Comparison of ENCODE assay signal across 9 mouse cellular contexts in genomic region chr16:58299495-58299894, GRCm38 (mm10).
DNase-seq lines count a peak whose midpoint lies in the region; ATAC-seq and TF ChIP-seq lines count a peak whose summit lies in the region.
"Had no signal": no experiment of that assay in that cellular context is flagged by ENCODE, and none has a peak within 500 bp of the region (broad histone marks: within the 10 kb centered on the region; RNA-seq: fewer than 3 reads in every experiment).

No protein-coding gene starts in this region.

- peak; percentile 6 for DNase-seq in CD4-positive, CD25-positive, alpha-beta regulatory T cell, adult 2 months (ENCODE audit: low read depth, low spot score)
- DNase-seq in adrenal gland, postnatal 14 days: peak; percentile 60
- peak; percentile 39 to 40 for DNase-seq in heart, adult 2 months
- DNase-seq in kidney, adult 9 months: peak; percentile 54
- DNase-seq in limb, embryonic 11.5 days (ENCODE audit: low spot score): peak; percentile 73
- DNase-seq in midbrain, embryonic 14.5 days: peak; percentile 86
- peak; percentile 59 for DNase-seq in telencephalon, adult 2 months (ENCODE audit: low read depth, low spot score)

- no peaks in the 10 kb centered on the region for H3K79me2 ChIP-seq in heart, adult 2 months (replicated peaks; ENCODE audit: control insufficient read depth, insufficient read depth, low read length)

- H3K4me2 ChIP-seq in embryonic facial prominence, embryonic 12.5 days (replicated peaks): no peak overlapping the region
- no peak overlapping the region for H3K4me2 ChIP-seq in limb, embryonic 11.5 days (ENCODE audit: low read depth, severe bottlenecking)
- H3K4me2 ChIP-seq in midbrain, embryonic 14.5 days (ENCODE audit: low read length): no peak overlapping the region

- 0 out of 2 replicates have a peak, but pooled peaks cover 2% of the 10 kb centered on the region for H3K4me1 ChIP-seq in embryonic facial prominence, embryonic 12.5 days
- peaks cover 3% of the 10 kb centered on the region for H3K4me1 ChIP-seq in heart, adult 2 months (ENCODE audit: control insufficient read depth, insufficient read depth, low read length)
- no peaks in the 10 kb centered on the region for H3K4me1 ChIP-seq in limb, embryonic 11.5 days (ENCODE audit: control insufficient read depth, insufficient read depth, low read length)
- H3K4me1 ChIP-seq in midbrain, embryonic 14.5 days (ENCODE audit: control insufficient read depth, insufficient read depth, low read length): no peaks in the 10 kb centered on the region

- TF ChIP-seq EP300 in heart, adult 2 months (IDR thresholded peaks at IDR 0.05; ENCODE audit: insufficient read depth, low read depth, low read length): 0 out of 2 replicates have a peak, but pooled peaks have one; percentile 33

- H3K27me3 ChIP-seq in embryonic facial prominence, embryonic 12.5 days: no peaks in the 10 kb centered on the region
- no peaks in the 10 kb centered on the region for H3K27me3 ChIP-seq in heart, adult 2 months (ENCODE audit: control insufficient read depth, insufficient read depth, low read length)
- H3K27me3 ChIP-seq in limb, embryonic 11.5 days (ENCODE audit: control insufficient read depth, insufficient read depth, low read length): no peaks in the 10 kb centered on the region
- no peaks in the 10 kb centered on the region for H3K27me3 ChIP-seq in midbrain, embryonic 14.5 days (ENCODE audit: control insufficient read depth, insufficient read depth, low read length)

- H3K9me3 ChIP-seq in embryonic facial prominence, embryonic 12.5 days: no peaks in the 10 kb centered on the region
- H3K9me3 ChIP-seq in limb, embryonic 11.5 days (ENCODE audit: control insufficient read depth, low read length): no peaks in the 10 kb centered on the region
- H3K9me3 ChIP-seq in midbrain, embryonic 14.5 days (ENCODE audit: control insufficient read depth, low read length): no peaks in the 10 kb centered on the region

- no peaks in the 10 kb centered on the region for H3K36me3 ChIP-seq in embryonic facial prominence, embryonic 12.5 days
- H3K36me3 ChIP-seq in heart, adult 2 months (ENCODE audit: control insufficient read depth, insufficient read depth, low read length): 0 out of 2 replicates have a peak, but pooled peaks cover 2% of the 10 kb centered on the region
- no peaks in the 10 kb centered on the region for H3K36me3 ChIP-seq in limb, embryonic 11.5 days (ENCODE audit: control insufficient read depth, insufficient read depth, low read length)
- no peaks in the 10 kb centered on the region for H3K36me3 ChIP-seq in midbrain, embryonic 14.5 days (ENCODE audit: control insufficient read depth, insufficient read depth, low read length)

- peak; percentile 93 for TF ChIP-seq CTCF in heart, adult 2 months (IDR thresholded peaks at IDR 0.05)

- ATAC-seq in embryonic facial prominence, embryonic 12.5 days (ENCODE audit: insufficient number of reproducible peaks, insufficient read depth, low FRiP score, low TSS enrichment): peak; percentile 81
- ATAC-seq in limb, embryonic 11.5 days (ENCODE audit: insufficient number of reproducible peaks, low FRiP score, low TSS enrichment, low read depth): peak; percentile 89
- ATAC-seq in midbrain, embryonic 14.5 days (ENCODE audit: low FRiP score, low TSS enrichment): peak; percentile 76

- no peak for TF ChIP-seq POLR2A in heart, adult 2 months (IDR thresholded peaks at IDR 0.05; ENCODE audit: insufficient read depth, low read depth, low read length)

- no peak overlapping the region for H3K27ac ChIP-seq in embryonic facial prominence, embryonic 12.5 days
- no peak overlapping the region for H3K27ac ChIP-seq in heart, adult 2 months
- H3K27ac ChIP-seq in limb, embryonic 11.5 days (replicated peaks; ENCODE audit: low read depth, low read length): no peak overlapping the region
- H3K27ac ChIP-seq in midbrain, embryonic 14.5 days (replicated peaks; ENCODE audit: low read depth, low read length): no peak overlapping the region

- WGBS in embryonic facial prominence, embryonic 12.5 days: 17% methylated on average over 4 of the region's 4 CpGs
- WGBS in heart, adult 2 months: 13% methylated on average over 4 of the region's 4 CpGs
- 24% methylated on average over 4 of the region's 4 CpGs for WGBS in limb, embryonic 11.5 days
- WGBS in midbrain, embryonic 14.5 days: 24% methylated on average over 4 of the region's 4 CpGs

- H3K9ac ChIP-seq in embryonic facial prominence, embryonic 12.5 days: no peak overlapping the region
- no peak overlapping the region for H3K9ac ChIP-seq in heart, adult 2 months (ENCODE audit: low read depth, low read length)
- H3K9ac ChIP-seq in limb, embryonic 11.5 days (ENCODE audit: low read length): no peak overlapping the region
- H3K9ac ChIP-seq in midbrain, embryonic 14.5 days (replicated peaks; ENCODE audit: low read length): no peak overlapping the region

- H3K4me3 ChIP-seq in embryonic facial prominence, embryonic 12.5 days: no peak overlapping the region
- H3K4me3 ChIP-seq in heart, adult 2 months: no peak overlapping the region
- H3K4me3 ChIP-seq in limb, embryonic 11.5 days (ENCODE audit: low read depth, low read length): no peak overlapping the region
- H3K4me3 ChIP-seq in midbrain, embryonic 14.5 days (replicated peaks; ENCODE audit: low read depth, low read length): no peak overlapping the region
- H3K4me3 ChIP-seq: erythroblast, embryonic 14.5 days had no signal

- intact Hi-C loops in heart, adult 2 months (cut with DNase I): loop anchor here (1.0 to 10.0 kb wide), 2 partner anchors 152 to 425 kb away; partner anchors contain the start of gene Cldnd1

Comparison
In these comparisons a context has a peak if more than half of its experiments do, and no peak if none do; other contexts are left out.
1. DNase-seq: peak in every context shown above with its lines; median percentile 86 in midbrain, embryonic 14.5 days; 73 in limb, embryonic 11.5 days; 60 in adrenal gland, postnatal 14 days; 59 in telencephalon, adult 2 months; 54 in kidney, adult 9 months; 40 in heart, adult 2 months; 6 in CD4-positive, CD25-positive, alpha-beta regulatory T cell, adult 2 months.